Mouse (Mus musculus) 3T3-L1 (cell line): Measurements from ENCODE around the gene Rplp2.
A peak's percentile ranks its signal among the peaks of the same experiment; 100 is the strongest.
"Not testable (repeated sequence)": the region's sequence is repeated elsewhere in the genome, so short reads cannot be mapped to it uniquely, and the experiment has no call there.

Source experiments
- DNase-seq: peaks from one replicate; pipeline ENCODE4 v3.0.0-alpha.2; 2015; ENCODE audit warnings: low read depth, low spot score

The Rplp2 gene

GRCm38 (mm10) chr7:141443828-141444237, 3.3 kb upstream of the Rplp2 start, which contains the start of gene Pidd1:
Pidd1 (minus strand) TSS chr7:141444025.
- DNase-seq: peak; percentile 76

- not testable (repeated sequence) for DNase-seq
Observed at GRCm38 (mm10) chr7:141446374-141446773, 796 bp upstream of the Rplp2 start.

GRCm38 (mm10) chr7:141451928-141452327, 4.8 kb downstream of the Rplp2 start:
- DNase-seq: no peak

- DNase-seq: no peak
Observed at GRCm38 (mm10) chr7:141453636-141454035, 6.5 kb downstream of the Rplp2 start.

GRCm38 (mm10) chr7:141454967-141455551, 7.9 kb downstream of the Rplp2 start, which contains the start of gene Pnpla2:
Pnpla2 (plus strand) TSS chr7:141455198.
- DNase-seq: peak; percentile 83

GRCm38 (mm10) chr7:141455610-141456314, 8.6 kb downstream of the Rplp2 start:
- DNase-seq: peak; percentile 79

GRCm38 (mm10) chr7:141456739-141457138, 9.6 kb downstream of the Rplp2 start:
- peak; percentile 55 for DNase-seq

- DNase-seq: no peak
Observed at GRCm38 (mm10) chr7:141457236-141457635, 10.1 kb downstream of the Rplp2 start.

GRCm38 (mm10) chr7:141457986-141458660, 11.0 kb downstream of the Rplp2 start:
- DNase-seq: peak; percentile 68

GRCm38 (mm10) chr7:141458661-141459060, 11.5 kb downstream of the Rplp2 start:
- DNase-seq: no peak

- no peak for DNase-seq
Observed at GRCm38 (mm10) chr7:141459301-141459711, 12.1 kb downstream of the Rplp2 start.

- DNase-seq: no peak
Observed at GRCm38 (mm10) chr7:141460001-141460390, 12.8 kb downstream of the Rplp2 start.

- DNase-seq: no peak
Observed at GRCm38 (mm10) chr7:141460391-141461113, 13.4 kb downstream of the Rplp2 start, which contains the start of gene Cracr2b. Cracr2b (plus strand) TSS chr7:141461094.

GRCm38 (mm10) chr7:141461521-141462332, 14.6 kb downstream of the Rplp2 start:
- no peak for DNase-seq

- peak; percentile 65 for DNase-seq
Observed at GRCm38 (mm10) chr7:141462333-141462821, 15.2 kb downstream of the Rplp2 start.

GRCm38 (mm10) chr7:141463824-141464602, 16.8 kb downstream of the Rplp2 start:
- DNase-seq: no peak

GRCm38 (mm10) chr7:141464603-141465201, 17.5 kb downstream of the Rplp2 start:
- no peak for DNase-seq

GRCm38 (mm10) chr7:141465388-141466044, 18.3 kb downstream of the Rplp2 start:
- DNase-seq: peak; percentile 79

- peak; percentile 84 for DNase-seq
Observed at GRCm38 (mm10) chr7:141466045-141466394, 18.9 kb downstream of the Rplp2 start.
